Mouse (Mus musculus): Measurements from ENCODE around the gene Cenpt.
A peak's percentile ranks its signal among the peaks of the same experiment; 100 is the strongest.

Cenpt gene

GRCm38 (mm10) chr8:105807766-105808165, 45.3 kb downstream of the Cenpt start:
- no peak for DNase-seq (ENCODE audit: low spot score in 2 of 2)

- no peak for DNase-seq (ENCODE audit: low spot score in 2 of 2)
Observed at GRCm38 (mm10) chr8:105805964-105806363, 47.1 kb downstream of the Cenpt start.

GRCm38 (mm10) chr8:105805346-105805745, 47.7 kb downstream of the Cenpt start:
- no peak for DNase-seq (ENCODE audit: low spot score in 2 of 2)

GRCm38 (mm10) chr8:105804797-105805196, 48.3 kb downstream of the Cenpt start:
- DNase-seq (ENCODE audit: low spot score in 2 of 2), result no peak

GRCm38 (mm10) chr8:105801153-105801904, 51.7 kb downstream of the Cenpt start:
- DNase-seq (ENCODE audit: low spot score in 2 of 2), result no peak

- DNase-seq (ENCODE audit: low spot score in 2 of 2), result peak; percentile 25
Observed at GRCm38 (mm10) chr8:105799091-105799812, 53.8 kb downstream of the Cenpt start.

- no peak for DNase-seq (ENCODE audit: low spot score in 2 of 2)
Observed at GRCm38 (mm10) chr8:105798408-105798807, 54.7 kb downstream of the Cenpt start.

GRCm38 (mm10) chr8:105795785-105796184, 57.3 kb downstream of the Cenpt start:
- DNase-seq (ENCODE audit: low spot score in 2 of 2), result no peak
